Mouse (Mus musculus) brain, embryonic 18.5 days (tissue): ENCODE data around the gene Aifm1.
"Not testable (repeated sequence)": the region's sequence is repeated elsewhere in the genome, so short reads cannot be mapped to it uniquely, and the experiment has no call there.

Source experiments
- DNase-seq: peaks from one replicate; pipeline ENCODE4 v3.0.0-alpha.2; 2012; ENCODE audit warnings: low read depth, low spot score

The Aifm1 gene

GRCm38 (mm10) chrX:48456956-48457355 is 56.4 kb downstream of the Aifm1 start:
- DNase-seq: no peak

GRCm38 (mm10) chrX:48455018-48455417 is 58.3 kb downstream of the Aifm1 start:
- no peak for DNase-seq

DNA sequence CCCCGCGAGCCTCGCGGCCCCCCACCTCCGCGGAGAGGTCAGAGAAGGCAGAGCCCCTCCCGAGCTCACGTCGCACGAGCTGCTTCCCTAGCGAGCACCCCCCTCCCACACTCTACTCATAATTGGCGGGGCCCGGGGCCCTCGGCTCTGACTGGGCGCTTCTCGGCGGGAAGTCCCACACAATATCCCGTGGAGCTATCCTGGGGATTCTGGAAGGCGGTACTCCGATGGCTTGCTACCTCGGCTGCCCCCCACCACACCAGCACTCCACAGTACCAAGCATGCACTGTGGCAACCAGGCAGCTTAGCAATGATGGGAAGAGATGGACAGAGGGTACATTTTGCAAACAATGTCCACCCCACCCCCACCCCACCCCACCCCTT is 58.9 kb downstream of the Aifm1 start:
- DNase-seq: no peak

GRCm38 (mm10) chrX:48453736-48454494 is 59.4 kb downstream of the Aifm1 start:
- DNase-seq: no peak

DNA sequence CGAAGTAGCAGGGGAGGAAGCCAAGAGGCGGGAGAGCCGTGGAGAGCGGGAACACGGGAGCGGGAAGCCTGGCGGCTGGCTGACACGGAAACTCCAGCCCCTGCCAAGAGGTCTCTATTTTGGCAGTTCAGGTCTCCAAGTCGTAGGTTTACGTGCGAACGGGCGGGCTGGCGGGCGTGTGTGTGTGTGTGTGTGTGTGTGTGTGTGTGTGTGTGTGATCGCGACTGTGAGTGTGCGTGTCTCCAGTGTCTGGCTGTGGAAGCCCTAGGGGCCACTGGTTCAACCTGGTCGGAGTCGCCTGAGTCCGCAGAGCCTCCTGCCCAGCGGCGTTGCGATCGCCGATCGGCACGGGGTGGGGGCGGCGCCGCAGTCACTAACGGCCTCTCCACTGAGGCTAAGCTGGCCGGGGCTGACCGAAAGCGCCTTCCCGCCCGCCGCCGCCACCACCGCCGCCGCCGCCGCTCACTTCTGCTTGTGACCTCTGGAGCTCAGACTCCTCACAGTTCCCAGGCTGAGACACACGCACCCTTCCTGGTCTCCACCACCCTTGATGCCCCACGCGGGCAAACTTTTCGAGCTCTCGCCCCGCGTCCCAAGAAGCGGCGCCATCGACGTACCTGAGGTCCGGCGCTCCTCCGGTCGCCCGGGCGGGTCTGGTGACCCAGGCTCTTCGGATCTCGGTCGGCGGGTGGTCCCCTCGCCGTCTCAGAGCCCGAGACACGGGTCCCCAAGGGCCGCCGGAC is 60.3 kb downstream of the Aifm1 start:
- DNase-seq: no peak

DNA sequence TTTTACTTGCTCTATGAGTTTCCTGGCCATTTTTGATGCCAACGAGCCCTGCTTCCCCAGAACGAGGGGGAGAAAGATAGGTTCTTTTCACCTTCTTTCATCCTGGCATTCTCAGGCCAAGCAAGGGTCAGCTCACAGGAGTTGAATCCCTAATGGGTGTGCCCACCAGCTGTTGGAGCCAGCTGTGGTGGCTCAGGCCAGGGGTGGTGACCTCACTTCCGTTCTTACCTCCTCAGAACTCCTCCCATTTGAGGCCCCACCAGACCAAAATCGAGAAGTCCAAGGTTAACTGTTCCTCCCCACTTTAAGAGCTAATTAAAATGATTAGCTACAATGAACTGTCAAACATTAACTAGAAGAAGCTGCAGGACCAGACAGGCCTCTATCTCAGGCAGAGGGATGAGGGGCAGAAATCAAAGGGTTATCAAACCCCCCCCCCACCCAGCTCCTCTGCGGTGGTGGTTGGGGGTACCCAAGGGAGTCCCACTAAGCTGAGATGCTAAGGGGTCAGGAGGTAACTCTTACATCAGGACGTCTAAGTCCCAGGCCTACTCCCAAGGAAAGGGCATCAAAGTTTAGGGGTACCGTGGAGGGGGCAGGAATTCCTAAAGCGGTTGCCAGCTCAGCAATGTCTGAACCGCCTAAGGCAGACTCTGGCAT is 61.0 kb downstream of the Aifm1 start:
- no peak for DNase-seq

DNA sequence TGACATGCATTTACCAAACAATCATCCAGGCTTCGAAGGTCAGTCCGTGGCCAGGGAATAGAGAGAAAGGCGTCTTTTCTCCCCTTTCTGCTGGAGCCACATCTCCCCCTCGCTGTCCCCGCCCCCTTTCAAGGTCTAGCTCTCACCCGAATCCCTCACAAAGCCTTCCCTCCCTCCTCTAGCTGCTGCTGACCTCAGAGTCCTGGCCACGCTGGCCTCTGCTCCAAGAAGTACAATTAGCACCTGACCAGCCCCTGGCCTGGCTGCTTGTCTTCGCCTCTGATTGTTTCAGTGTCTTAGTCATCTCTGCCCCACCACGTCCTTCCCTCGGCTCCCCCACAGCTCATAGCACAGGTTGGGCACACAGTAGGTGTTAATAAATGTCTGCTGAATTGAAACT is 63.7 kb downstream of the Aifm1 start:
- no peak for DNase-seq

DNA sequence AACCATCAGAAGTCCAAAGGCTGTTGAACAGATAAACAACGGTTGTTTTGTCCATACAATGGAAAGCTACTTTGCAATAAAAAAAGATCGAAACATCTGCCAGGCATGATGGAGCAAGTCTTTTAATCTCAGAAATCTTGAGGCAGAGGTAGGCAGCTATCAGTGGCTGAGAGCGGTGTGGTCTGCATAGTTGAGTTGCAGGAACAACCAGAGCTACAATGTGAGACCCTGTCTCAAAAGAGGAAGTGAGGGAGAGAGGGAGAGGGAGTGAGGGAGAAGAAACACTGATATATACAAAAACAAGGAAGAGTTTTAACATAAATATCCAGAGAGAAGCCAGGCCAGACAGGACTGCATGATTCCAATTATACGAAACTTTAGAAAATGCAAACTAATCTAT is 68.7 kb downstream of the Aifm1 start:
- DNase-seq: no peak

- no peak for DNase-seq
Measured at GRCm38 (mm10) chrX:48441954-48442353, 71.4 kb downstream of the Aifm1 start.

GRCm38 (mm10) chrX:48441548-48441947 is 71.8 kb downstream of the Aifm1 start:
- no peak for DNase-seq

DNA sequence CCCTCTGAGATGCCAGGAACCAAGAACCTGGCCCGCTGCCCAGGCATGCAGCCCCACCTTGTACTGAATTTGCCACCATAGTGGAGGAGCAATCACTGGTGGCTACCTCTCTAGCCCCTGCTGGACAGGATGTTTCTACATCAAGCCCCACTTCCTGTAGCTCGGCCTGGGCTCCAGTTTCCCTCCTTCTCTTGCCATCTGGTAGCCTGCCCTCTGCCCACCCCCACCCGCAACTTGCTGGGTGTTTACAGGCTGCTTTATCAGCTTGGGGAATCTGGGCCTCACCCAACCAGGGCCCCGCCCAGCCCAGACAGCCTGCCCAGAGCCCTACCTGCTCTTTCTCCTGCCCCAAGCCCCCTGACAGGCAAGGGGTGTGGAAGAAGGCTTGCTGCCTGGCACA is 74.3 kb downstream of the Aifm1 start:
- DNase-seq: no peak

DNA sequence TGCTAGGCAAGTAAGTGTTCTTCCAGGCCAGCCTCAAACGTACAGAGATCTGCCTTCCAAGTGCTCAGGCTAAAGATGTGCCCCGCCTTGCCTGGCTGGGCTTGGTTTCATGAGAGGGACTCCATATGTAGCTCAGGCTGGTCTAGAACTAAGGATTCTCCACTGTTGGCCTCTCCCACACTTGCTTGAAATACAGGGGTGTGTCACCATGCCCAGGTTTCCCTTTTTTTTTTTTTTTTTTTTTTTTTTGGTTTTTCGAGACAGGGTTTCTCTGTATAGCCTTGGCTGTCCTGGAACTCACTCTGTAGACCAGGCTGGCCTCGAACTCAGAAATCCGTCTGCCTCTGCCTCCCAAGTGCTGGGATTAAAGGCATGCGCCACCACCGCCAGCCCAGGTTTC is 77.3 kb downstream of the Aifm1 start:
- DNase-seq: not testable (repeated sequence)

GRCm38 (mm10) chrX:48435477-48435900 is 77.9 kb downstream of the Aifm1 start:
- no peak for DNase-seq

GRCm38 (mm10) chrX:48434251-48434650 is 79.1 kb downstream of the Aifm1 start:
- no peak for DNase-seq

- DNase-seq: no peak
Measured at GRCm38 (mm10) chrX:48433527-48433899, 79.8 kb downstream of the Aifm1 start.

GRCm38 (mm10) chrX:48432599-48433526 is 80.5 kb downstream of the Aifm1 start:
- DNase-seq: no peak

- no peak for DNase-seq
Measured at GRCm38 (mm10) chrX:48429538-48429937, 83.8 kb downstream of the Aifm1 start.

GRCm38 (mm10) chrX:48429100-48429499 is 84.3 kb downstream of the Aifm1 start:
- no peak for DNase-seq

DNA sequence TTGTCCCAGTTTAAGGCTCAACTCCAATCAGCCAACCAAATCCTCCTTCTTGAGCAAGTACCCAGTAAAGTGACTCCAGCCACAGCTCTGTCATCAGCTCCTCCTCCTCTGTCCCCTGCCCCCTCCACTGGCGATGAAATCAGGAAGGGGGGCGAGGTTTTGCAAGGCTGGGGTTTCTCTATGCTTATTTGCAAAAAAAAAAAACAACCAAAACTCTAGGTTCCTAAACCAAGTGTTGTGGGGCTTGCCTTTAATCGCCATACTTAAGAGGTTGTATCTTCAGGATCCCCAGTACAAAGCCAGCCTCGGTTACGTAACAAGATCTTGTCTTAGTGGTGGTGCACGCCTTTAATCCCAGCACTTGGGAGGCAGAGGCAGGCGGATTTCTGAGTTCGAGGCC is 84.7 kb downstream of the Aifm1 start:
- no peak for DNase-seq

- no peak for DNase-seq
Measured at GRCm38 (mm10) chrX:48428241-48428640, 85.1 kb downstream of the Aifm1 start.

DNA sequence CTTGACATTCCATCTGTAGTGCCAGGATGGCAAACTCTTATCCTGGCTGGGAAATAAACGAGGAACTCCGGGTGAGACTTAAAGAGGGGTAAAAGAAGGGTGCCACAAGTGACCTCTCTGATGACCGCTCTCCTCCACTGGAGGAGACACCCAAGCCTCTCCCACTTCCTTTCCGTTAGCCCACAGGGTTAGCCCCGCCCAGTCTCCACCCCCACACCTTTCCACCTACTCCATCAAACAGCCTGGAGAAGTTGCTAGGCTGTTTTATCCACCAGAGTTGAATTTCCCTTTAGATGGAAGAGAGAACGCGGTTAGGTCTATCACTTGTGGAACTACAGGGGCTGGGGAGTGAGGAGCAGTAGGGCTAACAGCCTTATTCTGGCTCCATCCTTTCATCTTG is 88.1 kb downstream of the Aifm1 start:
- no peak for DNase-seq
